Comparison of ENCODE assay signal across 8 mouse cellular contexts in the genomic region with DNA sequence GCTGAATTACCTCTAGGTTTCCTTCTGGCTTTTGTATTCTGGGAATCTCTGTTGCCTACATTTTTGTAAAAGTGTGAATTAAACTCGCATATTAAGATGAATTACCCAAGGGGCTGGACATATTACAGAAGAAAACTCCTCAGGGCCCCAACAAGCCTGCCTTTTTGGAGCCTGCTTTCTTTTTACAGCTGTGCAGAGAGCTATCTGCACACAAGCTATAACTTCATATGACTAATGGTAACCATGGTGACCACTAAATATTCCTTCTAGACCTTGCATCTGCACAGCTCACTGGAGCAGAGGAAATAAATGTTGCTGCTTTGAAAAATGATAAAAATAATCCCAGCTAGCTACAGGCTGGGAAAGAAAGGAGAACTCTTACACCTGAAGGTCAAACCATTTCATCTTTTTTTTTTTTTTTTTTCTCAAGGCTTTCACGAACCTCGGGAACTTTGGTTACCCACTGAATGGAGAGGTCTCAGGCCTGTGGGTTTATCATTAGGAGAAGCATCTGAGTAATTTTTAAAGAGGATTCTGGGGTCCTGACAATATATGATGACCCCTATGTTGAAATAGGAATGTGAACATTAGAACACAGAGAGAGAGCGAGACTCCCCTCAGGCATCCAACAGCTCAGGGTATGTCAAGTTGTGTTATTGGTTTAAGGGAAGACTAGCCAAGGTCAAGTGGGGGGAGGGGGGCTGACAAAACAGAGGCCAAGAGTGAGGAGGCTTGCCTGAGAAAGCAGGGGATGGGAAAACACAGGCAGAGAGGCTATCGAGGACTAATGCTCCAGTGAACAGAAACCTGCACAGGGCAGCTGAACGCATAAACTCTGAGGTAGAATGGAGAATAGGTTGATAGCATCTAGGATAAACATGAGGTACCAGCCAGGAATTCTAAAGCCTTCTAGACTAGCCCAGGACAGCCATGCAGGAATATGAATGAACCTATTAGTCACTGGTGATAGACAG.
A peak's percentile ranks its signal among the peaks of the same experiment; 100 is the strongest.
DNase-seq lines count a peak whose midpoint lies in the region; ATAC-seq and TF ChIP-seq lines count a peak whose summit lies in the region.
"Had no signal": no experiment of that assay in that cellular context is flagged by ENCODE, and none has a peak within 500 bp of the region (broad histone marks: within the 10 kb centered on the region; RNA-seq: fewer than 3 reads in every experiment).

No protein-coding gene starts in this region.

- ATAC-seq in lung, embryonic 16.5 days (ENCODE audit: low read depth) = no peak
- no peak for ATAC-seq in embryonic facial prominence, embryonic 11.5 days (replicated peaks; ENCODE audit: insufficient number of reproducible peaks, low FRiP score, low TSS enrichment, low read depth)
- peak; percentile 84 for ATAC-seq in hindbrain, postnatal 0 days

- no peak overlapping the region for H3K9ac ChIP-seq in lung, embryonic 16.5 days (ENCODE audit: low read length)
- H3K9ac ChIP-seq in embryonic facial prominence, embryonic 11.5 days (replicated peaks; ENCODE audit: low read length) = no peak overlapping the region
- no peak overlapping the region for H3K9ac ChIP-seq in hindbrain, postnatal 0 days (replicated peaks; ENCODE audit: low read length)

- H3K4me3 ChIP-seq in lung, embryonic 16.5 days (ENCODE audit: low read length) = no peak overlapping the region
- H3K4me3 ChIP-seq in embryonic facial prominence, embryonic 11.5 days (ENCODE audit: low read depth, low read length) = no peak overlapping the region
- H3K4me3 ChIP-seq in hindbrain, postnatal 0 days (ENCODE audit: low read length) = no peak overlapping the region
- no peak overlapping the region for H3K4me3 ChIP-seq in olfactory bulb, adult 2 months (ENCODE audit: insufficient read depth, low read depth, low read length)

- no peak overlapping the region for H3K4me2 ChIP-seq in lung, embryonic 16.5 days (ENCODE audit: low read depth, low read length)
- H3K4me2 ChIP-seq in embryonic facial prominence, embryonic 11.5 days (ENCODE audit: low read depth, low read length) = no peak overlapping the region
- no peak overlapping the region for H3K4me2 ChIP-seq in hindbrain, postnatal 0 days (ENCODE audit: low read depth, low read length)
- H3K4me2 ChIP-seq: heart, embryonic 11.5 days had no signal

- H3K27ac ChIP-seq in lung, embryonic 16.5 days (ENCODE audit: low read length) = peak overlapping the region; percentile 14
- no peak overlapping the region for H3K27ac ChIP-seq in embryonic facial prominence, embryonic 11.5 days (replicated peaks; ENCODE audit: low read depth, low read length)
- H3K27ac ChIP-seq in hindbrain, postnatal 0 days = peak overlapping the region; percentile 42; the same call in 1 of the 2 replicates
- H3K27ac ChIP-seq in olfactory bulb, adult 2 months (ENCODE audit: insufficient read depth, low read depth, low read length) = peak overlapping the region; percentile 92

- no peak for TF ChIP-seq CTCF in hindbrain, postnatal 0 days (IDR thresholded peaks at IDR 0.05; ENCODE audit: low read depth)
- no peak for TF ChIP-seq CTCF in olfactory bulb, adult 2 months (IDR thresholded peaks at IDR 0.05; ENCODE audit: insufficient read depth, low read depth, low read length)

- DNase-seq in lung, adult 18-20 months = no peak
- DNase-seq in embryonic facial prominence, embryonic 11.5 days (ENCODE audit: low spot score) = peak; percentile 48
- peak; percentile 62 for DNase-seq in hindbrain, postnatal 0 days (ENCODE audit: low spot score)
- DNase-seq in gastrocnemius, postnatal 4 days (ENCODE audit: low spot score in 2 of 2) = no peak
- no peak for DNase-seq in embryo, embryonic 10.5 days (ENCODE audit: low spot score)

- H3K4me1 ChIP-seq in lung, embryonic 16.5 days (replicated peaks; ENCODE audit: control insufficient read depth, insufficient read depth, low read length) = peaks cover 31% of the 10 kb centered on the region
- no peaks in the 10 kb centered on the region for H3K4me1 ChIP-seq in embryonic facial prominence, embryonic 11.5 days (ENCODE audit: control insufficient read depth, insufficient read depth, low read length)
- H3K4me1 ChIP-seq in hindbrain, postnatal 0 days (ENCODE audit: insufficient read depth, low read length) = peaks cover 1% of the 10 kb centered on the region; the same call in 1 of the 2 replicates
- H3K4me1 ChIP-seq in olfactory bulb, adult 2 months (ENCODE audit: control insufficient read depth, insufficient read depth, low read length) = peaks cover 3% of the 10 kb centered on the region

- no peak for TF ChIP-seq POLR2A in olfactory bulb, adult 2 months (IDR thresholded peaks at IDR 0.05; ENCODE audit: insufficient read depth, low read depth, low read length)

- no peaks in the 10 kb centered on the region for H3K9me3 ChIP-seq in lung, embryonic 16.5 days (ENCODE audit: control insufficient read depth, low read length)
- H3K9me3 ChIP-seq in embryonic facial prominence, embryonic 11.5 days (replicated peaks; ENCODE audit: control insufficient read depth, low read length) = no peaks in the 10 kb centered on the region
- no peaks in the 10 kb centered on the region for H3K9me3 ChIP-seq in hindbrain, postnatal 0 days (ENCODE audit: low read length)

- WGBS in lung, embryonic 16.5 days = 33% methylated on average over 6 of the region's 6 CpGs
- WGBS in embryonic facial prominence, embryonic 11.5 days = 58% methylated on average over 6 of the region's 6 CpGs
- WGBS in hindbrain, postnatal 0 days = 50% methylated on average over 6 of the region's 6 CpGs
- 42% methylated on average over 6 of the region's 6 CpGs for WGBS in olfactory bulb, adult 2 months

- no peaks in the 10 kb centered on the region for H3K27me3 ChIP-seq in lung, embryonic 16.5 days (ENCODE audit: control insufficient read depth, insufficient read depth, low read depth, low read length)
- H3K27me3 ChIP-seq in embryonic facial prominence, embryonic 11.5 days (ENCODE audit: control insufficient read depth, insufficient read depth, low read length) = no peaks in the 10 kb centered on the region
- no peaks in the 10 kb centered on the region for H3K27me3 ChIP-seq in hindbrain, postnatal 0 days (ENCODE audit: insufficient read depth, low read length)

- H3K36me3 ChIP-seq in lung, embryonic 16.5 days (ENCODE audit: control insufficient read depth, insufficient read depth, low read length) = no peaks in the 10 kb centered on the region
- H3K36me3 ChIP-seq in embryonic facial prominence, embryonic 11.5 days (replicated peaks; ENCODE audit: control insufficient read depth, insufficient read depth, low read depth, low read length) = no peaks in the 10 kb centered on the region
- H3K36me3 ChIP-seq in hindbrain, postnatal 0 days (ENCODE audit: insufficient read depth, low read length) = no peaks in the 10 kb centered on the region

Comparison
In these comparisons a context has a peak if more than half of its experiments do, and no peak if none do; other contexts are left out.
1. DNase-seq: peak in embryonic facial prominence, embryonic 11.5 days (single experiment) and hindbrain, postnatal 0 days (single experiment); none in lung, adult 18-20 months (0 of 2), gastrocnemius, postnatal 4 days (0 of 2) and embryo, embryonic 10.5 days (single experiment).